Mouse (Mus musculus): ENCODE data around the gene Wdr37.

Gene Wdr37

GRCm38 (mm10) chr13:8783686-8784307 lies 87.9 kb downstream of the Wdr37 start:
- in situ Hi-C loops (cut with MboI; ENCODE audit: low pct_unique_long_range_greater_than_20kb in 1 of 2, low sequenced_read_pairs in 2 of 2, unreplicated experiment in 1 of 2), result no loop called here

- in situ Hi-C loops (cut with MboI; ENCODE audit: low pct_unique_long_range_greater_than_20kb in 1 of 2, low sequenced_read_pairs in 2 of 2, unreplicated experiment in 1 of 2), result no loop called here
Observed at GRCm38 (mm10) chr13:8782636-8783035, 89.1 kb downstream of the Wdr37 start.

GRCm38 (mm10) chr13:8780441-8780840 lies 91.3 kb downstream of the Wdr37 start:
- in situ Hi-C loops (cut with MboI; ENCODE audit: low pct_unique_long_range_greater_than_20kb in 1 of 2, low sequenced_read_pairs in 2 of 2, unreplicated experiment in 1 of 2), result no loop called here

- in situ Hi-C loops (cut with MboI; ENCODE audit: low pct_unique_long_range_greater_than_20kb in 1 of 2, low sequenced_read_pairs in 2 of 2, unreplicated experiment in 1 of 2), result no loop called here
Observed at GRCm38 (mm10) chr13:8770616-8771015, 101.1 kb downstream of the Wdr37 start.

GRCm38 (mm10) chr13:8769654-8770227 lies 102.0 kb downstream of the Wdr37 start:
- in situ Hi-C loops (cut with MboI; ENCODE audit: low pct_unique_long_range_greater_than_20kb in 1 of 2, low sequenced_read_pairs in 2 of 2, unreplicated experiment in 1 of 2), result no loop called here

GRCm38 (mm10) chr13:8760940-8761339 lies 110.8 kb downstream of the Wdr37 start:
- in situ Hi-C loops (cut with MboI; ENCODE audit: low pct_unique_long_range_greater_than_20kb in 1 of 2, low sequenced_read_pairs in 2 of 2, unreplicated experiment in 1 of 2), result no loop called here

All from mouse embryonic stem cell (cell line).